Mouse (Mus musculus) heart, embryonic 16.5 days (tissue): ENCODE data around the gene Osbpl8. TPM values are rescaled to one million over a fixed set of nuclear protein-coding genes. Genes with fewer than 3 reads are reported as not detected.

ENCODE experiments used
- ATAC-seq: fragments of 200-750 bp; cut with Nextera tagmentation; replicated peaks from 2 replicates; pipeline ENCODE4 v1.8.0; 2017; ENCODE audit warnings: moderate number of reproducible peaks; ENCODE audit not compliant: insufficient read depth, low FRiP score; ENCODE audit errors: extremely low read depth
- H3K27ac ChIP-seq: fragments of 300-500 bp; sonication (generic); 2 replicates; pipeline ENCODE4 v1.5.1; 2014; ENCODE audit warnings: mild to moderate bottlenecking, low read length, control low read depth, moderate library complexity
- H3K27me3 ChIP-seq: fragments of 300-500 bp; sonication (generic); 2 replicates; pipeline ENCODE4 v1.6.1; 2014; ENCODE audit warnings: low read length, mixed read lengths; ENCODE audit not compliant: control insufficient read depth, insufficient read depth
- H3K36me3 ChIP-seq: fragments of 300-500 bp; sonication (generic); 2 replicates; pipeline ENCODE4 v1.6.1; 2014; ENCODE audit not compliant: control insufficient read depth, insufficient read depth
- H3K4me1 ChIP-seq: fragments of 300-500 bp; sonication (generic); 2 replicates; pipeline ENCODE4 v1.6.1; 2014; ENCODE audit warnings: low read length, mixed read lengths; ENCODE audit not compliant: control insufficient read depth, insufficient read depth
- H3K4me2 ChIP-seq: fragments of 300-500 bp; sonication (generic); 2 replicates; pipeline ENCODE4 v1.6.1; 2014; ENCODE audit warnings: low read depth, mild to moderate bottlenecking, control low read depth, low read length
- H3K4me3 ChIP-seq: fragments of 300-500 bp; sonication (generic); 2 replicates; pipeline ENCODE4 v1.5.1; 2014; ENCODE audit warnings: mild to moderate bottlenecking, control low read depth, low read length
- H3K9ac ChIP-seq: fragments of 300-500 bp; sonication (generic); 2 replicates; pipeline ENCODE4 v1.6.1; 2014; ENCODE audit warnings: low read length, control low read depth
- H3K9me3 ChIP-seq: fragments of 300-500 bp; sonication (generic); replicated peaks from 2 replicates; pipeline ENCODE4 v1.6.1; 2016; ENCODE audit warnings: low read length; ENCODE audit not compliant: control insufficient read depth
- WGBS: fragments of 180-500 bp; shearing (Covaris S2); extraction: QIAGEN DNeasy Blood & Tissue Kit; methylation state at CpG from one replicate; pipeline ENCODE4 v1.1.7; 2014; 5-methylcytosine and 5-hydroxymethylcytosine counted together
- polyA plus RNA-seq: library from polyadenylated mRNA; unstranded; fragments of >200 nt; fragmentation: Nextera tagmentation; extraction: Ambion mirVana; gene quantifications from 2 replicates; pipeline ENCODE4 v1.2.1, GENCODE M21; 2015

Gene Osbpl8
- polyA plus RNA-seq, 1 experiment from 2014 or later = 28.8 TPM

DNA sequence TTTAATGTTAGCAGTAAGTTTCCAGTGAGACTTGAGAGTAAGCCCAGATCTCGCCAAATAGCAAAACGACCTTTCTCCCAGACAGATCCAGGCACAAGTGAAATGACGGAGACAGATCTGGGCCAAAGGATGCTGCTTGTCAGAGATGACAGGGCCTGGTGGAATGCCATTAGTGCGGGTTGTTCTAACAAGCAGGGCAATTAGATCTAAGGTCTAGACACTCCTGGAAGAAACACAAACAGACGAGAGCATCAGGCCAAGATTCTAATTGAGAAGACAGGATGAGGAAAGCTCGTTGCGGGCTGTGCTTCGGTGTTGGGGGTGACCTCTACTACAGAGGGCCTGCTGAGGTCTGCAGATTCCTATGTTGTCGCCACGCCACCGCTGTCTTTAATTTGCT lies 174.7 kb downstream of the Osbpl8 start:
- Histone ChIP-seq H3K27ac (no peak overlapping the region), H3K4me2 (no peak overlapping the region), H3K27me3 (no peaks in the 10 kb centered on the region), H3K36me3 (no peaks in the 10 kb centered on the region), H3K4me3 (no peak overlapping the region), H3K9me3 (no peaks in the 10 kb centered on the region), H3K9ac (no peak overlapping the region), H3K4me1 (no peaks in the 10 kb centered on the region)
- 68% methylated on average over 11 of the region's 11 CpGs for WGBS
- ATAC-seq = no peak

DNA sequence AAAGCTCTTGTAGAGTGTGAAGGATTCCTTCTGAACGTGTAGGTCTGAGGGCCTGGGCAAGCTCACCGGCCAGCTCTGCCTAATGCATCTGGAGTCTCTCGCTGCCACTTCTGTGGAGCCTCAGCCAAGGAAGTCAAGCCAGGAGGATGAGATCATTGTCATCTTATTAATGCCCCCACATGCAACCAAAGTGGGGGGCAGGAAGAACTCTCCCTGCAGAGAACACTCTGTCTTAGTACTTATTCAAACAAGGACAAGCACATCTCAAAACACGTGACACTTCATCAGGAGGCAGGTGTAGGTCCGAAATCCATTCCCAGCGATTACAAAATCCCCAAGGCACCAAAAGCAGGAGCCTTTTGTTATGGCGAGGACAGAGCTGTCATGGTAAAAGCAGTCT lies 177.2 kb downstream of the Osbpl8 start:
- Histone ChIP-seq H3K4me1 (no peaks in the 10 kb centered on the region), H3K4me3 (no peak overlapping the region), H3K27me3 (no peaks in the 10 kb centered on the region), H3K27ac (no peak overlapping the region), H3K9me3 (no peaks in the 10 kb centered on the region), H3K4me2 (no peak overlapping the region), H3K9ac (no peak overlapping the region), H3K36me3 (no peaks in the 10 kb centered on the region)
- WGBS = 75% methylated on average over 7 of the region's 7 CpGs
- no peak for ATAC-seq

DNA sequence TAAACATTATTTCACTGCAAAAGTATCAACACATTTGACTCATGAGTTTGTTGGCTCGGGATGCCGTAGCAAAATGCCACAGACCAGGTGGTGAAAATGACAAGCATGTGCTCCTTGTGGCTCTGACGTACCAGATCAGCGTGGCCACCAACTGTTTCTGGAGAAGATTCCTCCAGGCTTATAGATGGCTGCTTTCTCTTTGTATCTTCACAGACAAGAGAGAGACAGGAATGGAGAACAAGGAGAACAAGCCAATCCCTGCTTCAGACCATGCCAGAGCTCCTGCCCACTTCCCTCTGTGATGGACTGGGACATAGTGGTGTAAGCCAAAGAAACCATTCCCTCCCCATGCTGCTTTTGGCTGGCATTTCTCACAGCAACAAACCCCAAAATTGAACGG lies 179.0 kb downstream of the Osbpl8 start:
- Histone ChIP-seq H3K4me1 (no peaks in the 10 kb centered on the region), H3K27me3 (no peaks in the 10 kb centered on the region), H3K36me3 (no peaks in the 10 kb centered on the region), H3K27ac (no peak overlapping the region), H3K9ac (no peak overlapping the region), H3K4me3 (no peak overlapping the region), H3K4me2 (no peak overlapping the region), H3K9me3 (no peaks in the 10 kb centered on the region)
- no peak for ATAC-seq
- WGBS = 80% methylated on average over 5 of the region's 5 CpGs

Other genes starting within 250 kb of the Osbpl8 start
- gene Csrp2, start 245.0 kb upstream of the Osbpl8 start, polyA plus RNA-seq = 394 and 432 TPM in 2 replicates
- 18.0 and 19.1 TPM in 2 replicates for gene Zdhhc17, start 154.6 kb upstream of the Osbpl8 start, polyA plus RNA-seq
- 3.8 and 3.9 TPM in 2 replicates for gene Bbs10, start 133.9 kb downstream of the Osbpl8 start, polyA plus RNA-seq